Mouse (Mus musculus) stomach, embryonic 16.5 days (tissue): Measurements from ENCODE around the gene 4930432K21Rik. TPM values are rescaled to one million over a fixed set of nuclear protein-coding genes. Genes with fewer than 3 reads are reported as not detected.

ENCODE experiments used
- microRNA counts: library from miRNA; unstranded; fragments of <30 nt; microRNA quantifications from one replicate; lab custom pipeline; 2016
- microRNA-seq: library from miRNA; unstranded; fragments of <30 nt; microRNA quantifications from one replicate; pipeline ENCODE4, GENCODE M21; 2016
- polyA plus RNA-seq: library from polyadenylated mRNA; unstranded; fragments of >200 nt; fragmentation: Nextera tagmentation; extraction: Ambion mirVana; gene quantifications from 2 replicates; pipeline ENCODE4 v1.2.1, GENCODE M21; 2015

Gene 4930432K21Rik
- polyA plus RNA-seq, 1 experiment from 2014 or later = 1.0 TPM

MicroRNAs within 50 kb of the gene (microRNA counts, 519-probe panel; counts per million panel counts)
- microRNA mmu-miR-181c (lab: Ali Mortazavi, UCI) = 2,694 counts per million, percentile 59 among the panel's probes with 10 or more counts
- 3,945 counts per million, percentile 91 among the panel's probes with 10 or more counts for microRNA mmu-miR-23a (lab: Ali Mortazavi, UCI)
- microRNA mmu-miR-27a (lab: Ali Mortazavi, UCI) = 4,028 counts per million, percentile 93 among the panel's probes with 10 or more counts

Small RNAs within 50 kb of the gene (microRNA-seq; reads per million reads assigned to microRNA genes)
- gene Gm25110 = not detected
- gene Mir181c = 4,966 reads per million, percentile 91 among the genes with 10 or more reads in this experiment
- 2,568 reads per million, percentile 86 among the genes with 10 or more reads in this experiment for gene Mir181d
- 28,188 reads per million, percentile 98 among the genes with 10 or more reads in this experiment for gene Mir23a
- gene Mir24-2 = not detected
- 770 reads per million, percentile 74 among the genes with 10 or more reads in this experiment for gene Mir27a
- gene Mir3074-2 = not detected

Other genes starting within 250 kb of the 4930432K21Rik start
- gene Adgrl1, start 247.9 kb upstream of the 4930432K21Rik start, polyA plus RNA-seq = 12.6 and 13.2 TPM in 2 replicates
- gene Gm10644, start 192.8 kb upstream of the 4930432K21Rik start, polyA plus RNA-seq = 0.39 and 0.67 TPM in 2 replicates
- 49.4 and 53.1 TPM in 2 replicates for gene Asf1b, start 192.5 kb upstream of the 4930432K21Rik start, polyA plus RNA-seq
- 49.5 and 79.8 TPM in 2 replicates for gene Prkaca, start 175.0 kb upstream of the 4930432K21Rik start, polyA plus RNA-seq
- gene Samd1, start 150.4 kb upstream of the 4930432K21Rik start, polyA plus RNA-seq = 6.6 and 7.4 TPM in 2 replicates
- gene 1700067K01Rik, start 146.5 kb upstream of the 4930432K21Rik start, polyA plus RNA-seq = 0.58 and 0.71 TPM in 2 replicates
- 0.50 and 0.80 TPM in 2 replicates for gene 2210011C24Rik, start 135.9 kb upstream of the 4930432K21Rik start, polyA plus RNA-seq
- gene Palm3, start 126.6 kb upstream of the 4930432K21Rik start, polyA plus RNA-seq = 4.1 and 4.9 TPM in 2 replicates
- 1.3 and 1.5 TPM in 2 replicates for gene Il27ra, start 105.4 kb upstream of the 4930432K21Rik start, polyA plus RNA-seq
- 0.22 TPM in 1 of 2 replicates, not detected in the other for gene Rln3, start 103.0 kb upstream of the 4930432K21Rik start, polyA plus RNA-seq
- gene Gm10643, start 82.9 kb upstream of the 4930432K21Rik start, polyA plus RNA-seq = 1.4 and 1.5 TPM in 2 replicates
- gene Rfx1, start 81.2 kb upstream of the 4930432K21Rik start, polyA plus RNA-seq = 6.1 and 6.3 TPM in 2 replicates
- gene Dcaf15, start 43.3 kb upstream of the 4930432K21Rik start, polyA plus RNA-seq = 6.4 and 7.5 TPM in 2 replicates
- 0.25 and 0.26 TPM in 2 replicates for gene Podnl1, start 22.0 kb upstream of the 4930432K21Rik start, polyA plus RNA-seq
- 25.5 and 25.7 TPM in 2 replicates for gene Cc2d1a, start 89 bp upstream of the 4930432K21Rik start, polyA plus RNA-seq
- gene Nanos3, start 37.2 kb downstream of the 4930432K21Rik start, polyA plus RNA-seq = 1.3 TPM in 1 of 2 replicates, not detected in the other
- 9.7 and 10.5 TPM in 2 replicates for gene Zswim4, start 89.0 kb downstream of the 4930432K21Rik start, polyA plus RNA-seq
- 271 and 289 TPM in 2 replicates for gene D8Ertd738e, start 101.7 kb downstream of the 4930432K21Rik start, polyA plus RNA-seq
- 49.2 and 55.0 TPM in 2 replicates for gene Mri1, start 109.3 kb downstream of the 4930432K21Rik start, polyA plus RNA-seq
- 18.8 and 19.0 TPM in 2 replicates for gene Ccdc130, start 122.4 kb downstream of the 4930432K21Rik start, polyA plus RNA-seq
- 2.0 and 2.2 TPM in 2 replicates for gene Cacna1a, start 240.4 kb downstream of the 4930432K21Rik start, polyA plus RNA-seq